Mouse (Mus musculus) limb, embryonic 14.5 days (tissue): ENCODE measurements around the gene Dgka. TPM values are rescaled to one million over a fixed set of nuclear protein-coding genes. Genes with fewer than 3 reads are reported as not detected.

Experiments
- ATAC-seq: fragments of 200-750 bp; cut with Nextera tagmentation; 2 replicates; pipeline ENCODE4 v1.8.0; 2017; ENCODE audit warnings: low read depth, moderate number of reproducible peaks, moderate TSS enrichment; ENCODE audit not compliant: low FRiP score
- DNase-seq: peaks from one replicate; pipeline ENCODE4 v3.0.0-alpha.2; 2015; ENCODE audit warnings: low spot score
- H3K27ac ChIP-seq: fragments of 300-500 bp; sonication (generic); replicated peaks from 2 replicates; pipeline ENCODE4 v1.5.1; 2014; ENCODE audit warnings: low read depth, mild to moderate bottlenecking, low read length, moderate library complexity, mixed read lengths
- H3K27me3 ChIP-seq: fragments of 300-500 bp; sonication (generic); 2 replicates; pipeline ENCODE4 v1.6.1; 2014; ENCODE audit warnings: low read length, mixed read lengths; ENCODE audit not compliant: control insufficient read depth, insufficient read depth
- H3K36me3 ChIP-seq: fragments of 300-500 bp; sonication (generic); 2 replicates; pipeline ENCODE4 v1.6.1; 2014; ENCODE audit warnings: mild to moderate bottlenecking, low read length, moderate library complexity, mixed read lengths; ENCODE audit not compliant: control insufficient read depth, insufficient read depth
- H3K4me1 ChIP-seq: fragments of 300-500 bp; sonication (generic); 2 replicates; pipeline ENCODE4 v1.6.1; 2014; ENCODE audit warnings: antibody characterized with exemption, low read length, mixed read lengths; ENCODE audit not compliant: control insufficient read depth, insufficient read depth
- H3K4me2 ChIP-seq: fragments of 300-500 bp; sonication (generic); replicated peaks from 2 replicates; pipeline ENCODE4 v1.6.1; 2014; ENCODE audit warnings: low read depth, mild to moderate bottlenecking, low read length, moderate library complexity; ENCODE audit not compliant: severe bottlenecking
- H3K4me3 ChIP-seq: fragments of 300-500 bp; sonication (generic); replicated peaks from 2 replicates; pipeline ENCODE4 v1.5.1; 2014; ENCODE audit warnings: low read length
- H3K9ac ChIP-seq: fragments of 300-500 bp; sonication (generic); 2 replicates; pipeline ENCODE4 v1.6.1; 2014; ENCODE audit warnings: mild to moderate bottlenecking, low read depth, low read length, moderate library complexity; ENCODE audit not compliant: severe bottlenecking
- H3K9me3 ChIP-seq: fragments of 300-500 bp; sonication (generic); 2 replicates; pipeline ENCODE4 v1.6.1; 2016; ENCODE audit warnings: low read length; ENCODE audit not compliant: control insufficient read depth
- POLR2A ChIP-seq: fragments of 200-500 bp; IDR thresholded peaks from 2 replicates; pipeline ENCODE4 v1.8.0; 2012; ENCODE audit warnings: inconsistent platforms, mild to moderate bottlenecking, moderate library complexity, borderline replicate concordance; ENCODE audit not compliant: insufficient read depth, insufficient read length; ENCODE audit errors: extremely low read depth
- WGBS: fragments of 180-500 bp; shearing (Covaris S2); extraction: QIAGEN DNeasy Blood & Tissue Kit; methylation state at CpG from one replicate; pipeline ENCODE4 v1.1.7; 2014; 5-methylcytosine and 5-hydroxymethylcytosine counted together
- polyA plus RNA-seq, 2 experiments: library from polyadenylated mRNA; depleted of rRNA in 1 of 2; stranded (reverse) in 1 of 2; unstranded in 1 of 2; fragments of >200 nt; fragmentation: Nextera tagmentation in 1 of 2; extraction: Ambion mirVana in 1 of 2; gene quantifications; 2 replicates each; pipeline versions ENCODE4 v1.2.1 to v1.2.3; 2012 to 2014

The Dgka gene
- polyA plus RNA-seq, 2 experiments: 19.9 to 26.6 TPM

DNA sequence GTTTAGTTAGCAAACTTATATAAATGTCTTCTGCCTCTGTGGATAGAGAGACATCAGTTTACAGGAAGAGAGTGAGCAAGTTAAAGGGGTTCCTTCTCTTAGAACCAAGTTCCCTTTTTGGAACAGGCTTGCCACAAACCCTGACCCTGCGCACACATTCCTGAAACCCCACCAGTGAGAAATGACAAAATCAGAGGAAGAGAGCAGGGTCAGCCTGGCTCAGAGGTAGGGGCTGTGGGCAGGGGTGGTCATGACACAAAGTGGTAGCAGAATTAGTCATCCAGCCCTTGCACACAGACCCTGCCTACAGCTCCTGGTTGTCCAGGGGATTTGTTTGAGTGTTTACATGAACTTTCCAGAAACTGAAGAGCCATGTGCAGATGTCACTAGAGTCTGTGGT is 35.5 kb upstream of the Dgka start:
- Histone ChIP-seq H3K4me3 (no peak overlapping the region), H3K27ac (no peak overlapping the region), H3K9me3 (no peaks in the 10 kb centered on the region), H3K4me1 (peaks cover 10% of the 10 kb centered on the region), H3K27me3 (no peaks in the 10 kb centered on the region), H3K36me3 (no peaks in the 10 kb centered on the region), H3K4me2 (no peak overlapping the region), H3K9ac (no peak overlapping the region)
- no peak for ATAC-seq
- no peak for TF ChIP-seq POLR2A
- WGBS: 100% methylated on average over 1 of the region's 1 CpGs
- DNase-seq: no peak

DNA sequence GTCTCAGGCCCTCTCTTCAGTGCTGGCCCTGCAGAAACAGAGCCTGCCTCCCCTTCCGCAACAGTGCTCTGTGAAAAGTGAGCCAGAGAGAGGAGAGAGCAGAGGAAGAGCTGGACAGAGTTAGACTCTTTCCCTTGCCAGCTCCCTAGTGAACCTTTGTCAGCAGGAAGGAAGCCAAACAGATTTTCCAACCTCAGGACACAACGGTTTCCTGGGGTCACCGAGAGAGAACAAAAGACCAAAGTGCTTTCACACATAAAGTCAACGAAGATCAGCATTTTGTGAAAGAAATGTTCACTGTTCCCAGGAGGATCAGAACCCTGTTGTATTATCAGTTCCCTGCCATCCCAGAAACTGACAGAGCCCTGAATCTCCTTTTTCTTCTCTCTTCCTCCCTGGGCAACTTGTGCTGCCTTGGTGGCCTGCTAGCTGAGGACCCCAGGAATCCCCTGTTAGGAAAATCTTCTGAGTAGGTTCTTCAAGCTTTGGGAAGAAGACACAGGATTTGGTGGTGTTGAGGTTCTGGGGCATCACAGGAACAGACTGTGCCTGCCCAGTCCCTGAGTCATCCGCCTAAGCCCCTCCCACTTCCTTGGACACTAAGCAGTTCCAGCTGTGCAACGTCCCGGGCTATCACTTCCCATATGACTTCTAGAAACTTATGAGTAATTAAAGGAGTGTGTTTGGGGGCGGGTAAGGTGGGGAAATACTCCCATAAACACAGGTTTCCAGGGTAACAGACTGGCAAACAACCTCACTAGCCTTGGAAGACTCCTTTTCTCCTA is 34.5 kb upstream of the Dgka start:
- no peaks in the 10 kb centered on the region for H3K9me3 ChIP-seq
- ATAC-seq (peak; percentile 91), DNase-seq (peak; percentile 83)
- peak overlapping the region; percentile 76 for H3K27ac ChIP-seq
- H3K4me3 ChIP-seq: no peak overlapping the region
- H3K36me3 ChIP-seq: no peaks in the 10 kb centered on the region
- no peak overlapping the region for H3K4me2 ChIP-seq
- H3K9ac ChIP-seq: 0 out of 2 replicates have a peak overlapping the region, but pooled peaks have one; percentile 29
- peaks cover 10% of the 10 kb centered on the region for H3K4me1 ChIP-seq
- no peaks in the 10 kb centered on the region for H3K27me3 ChIP-seq
- TF ChIP-seq POLR2A: no peak
- 20% methylated on average over 8 of the region's 8 CpGs for WGBS

DNA sequence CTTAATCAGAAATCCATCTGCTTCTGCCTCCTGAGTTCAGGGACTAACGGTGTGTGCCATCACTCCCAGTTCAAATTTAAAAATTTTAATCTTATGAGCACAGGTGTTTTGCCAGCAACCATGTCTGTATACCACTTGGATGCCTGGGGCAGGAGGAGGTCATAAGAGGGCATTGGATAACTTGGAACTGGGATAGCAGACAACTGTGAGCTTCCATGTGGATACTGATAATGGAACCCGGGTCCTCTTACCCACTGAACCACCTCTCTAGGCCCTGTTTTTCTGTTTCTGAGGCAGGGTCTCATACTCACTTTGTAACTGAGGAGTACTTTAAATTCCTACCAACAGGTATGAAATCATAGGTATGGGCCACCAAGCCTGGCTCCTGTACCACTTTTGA is 33.8 kb upstream of the Dgka start:
- H3K9ac ChIP-seq: 0 out of 2 replicates have a peak overlapping the region, but pooled peaks have one; percentile 29
- no peaks in the 10 kb centered on the region for H3K9me3 ChIP-seq
- 0 out of 2 replicates have a peak overlapping the region, but pooled peaks have one; percentile 48 for H3K27ac ChIP-seq
- H3K27me3 ChIP-seq: no peaks in the 10 kb centered on the region
- WGBS: 90% methylated on average over 2 of the region's 2 CpGs
- DNase-seq: no peak
- no peak for ATAC-seq
- H3K4me1 ChIP-seq: peaks cover 10% of the 10 kb centered on the region
- H3K4me3 ChIP-seq: no peak overlapping the region
- no peak overlapping the region for H3K4me2 ChIP-seq
- H3K36me3 ChIP-seq: no peaks in the 10 kb centered on the region
- TF ChIP-seq POLR2A: no peak

- Histone ChIP-seq H3K27me3 (no peaks in the 10 kb centered on the region), H3K9me3 (no peaks in the 10 kb centered on the region), H3K4me1 (no peaks in the 10 kb centered on the region), H3K27ac (no peak overlapping the region), H3K9ac (no peak overlapping the region), H3K4me2 (no peak overlapping the region), H3K36me3 (no peaks in the 10 kb centered on the region), H3K4me3 (no peak overlapping the region)
- DNase-seq (no peak), ATAC-seq (no peak)
- TF ChIP-seq POLR2A: no peak
- 19% methylated on average over 5 of the region's 5 CpGs for WGBS
Measured at GRCm38 (mm10) chr10:128773685-128774084, 29.0 kb upstream of the Dgka start.

DNA sequence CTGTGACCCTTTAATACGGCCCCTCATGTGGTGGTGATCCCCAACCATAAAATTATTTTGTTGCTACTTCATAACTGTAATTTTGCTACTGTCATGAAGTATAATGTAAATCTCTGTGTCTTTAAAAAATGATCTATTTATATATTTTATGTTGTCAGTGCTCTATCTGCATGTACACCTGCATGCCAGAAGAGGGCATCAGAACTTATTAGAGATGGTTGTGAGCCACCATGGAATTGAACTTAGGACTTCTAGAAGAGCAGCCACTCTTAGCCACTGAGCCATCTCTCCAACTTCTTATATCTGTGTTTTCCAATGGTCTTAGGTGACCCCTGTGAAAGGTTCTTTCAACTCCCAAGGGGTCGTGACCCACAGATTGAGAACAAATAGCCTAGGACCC is 28.2 kb upstream of the Dgka start:
- Histone ChIP-seq H3K27me3 (no peaks in the 10 kb centered on the region), H3K9ac (no peak overlapping the region), H3K4me2 (no peak overlapping the region), H3K4me3 (no peak overlapping the region), H3K36me3 (no peaks in the 10 kb centered on the region), H3K4me1 (no peaks in the 10 kb centered on the region), H3K27ac (no peak overlapping the region), H3K9me3 (no peaks in the 10 kb centered on the region)
- DNase-seq: no peak
- ATAC-seq: no peak
- no peak for TF ChIP-seq POLR2A
- WGBS: 86% methylated on average over 2 of the region's 2 CpGs
